Mouse (Mus musculus): ENCODE data around the gene Mrpl49. TPM values are rescaled to one million over a fixed set of nuclear protein-coding genes. Genes with fewer than 3 reads are reported as not detected.
A peak's percentile ranks its signal among the peaks of the same experiment; 100 is the strongest.

Gene Mrpl49
- polyA plus RNA-seq (2012; rRNA removed) = 11.0 TPM in 2 replicates

GRCm38 (mm10) chr19:6057313-6058096 is at the start of gene Mrpl49, which contains the start of gene Fau:
Gene Mrpl49, minus strand, starts transcription at chr19:6057785.
Gene Fau, plus strand, starts transcription at chr19:6057844.
- Histone ChIP-seq H3K27me3 (ENCODE audit: control insufficient read depth, insufficient read depth, low read length) (no peaks in the 10 kb centered on the region), H3K4me3 (ENCODE audit: extremely low read depth, insufficient read depth, insufficient read length) (peak within 1 kb of the TSS; percentile 94), H3K4me1 (ENCODE audit: control insufficient read depth, insufficient read depth, insufficient read length) (peaks cover 4% of the 10 kb centered on the region; the same call in 1 of the 2 replicates), H3K27ac (ENCODE audit: insufficient read depth, low read length) (peak within 1 kb of the TSS; percentile 81), H3K36me3 (ENCODE audit: control insufficient read depth, insufficient read depth, low read length) (peaks cover 29% of the 10 kb centered on the region)
- under 1% methylated on average over 63 of the region's 63 CpGs for WGBS
- DNase-seq (ENCODE audit: low read depth in 1 of 2, low spot score in 2 of 2) = peak; percentile 95 to 99
- TF ChIP-seq POLR2A (IDR thresholded peaks at IDR 0.05; ENCODE audit: low read depth, low read length) = peak; percentile 78
- TF ChIP-seq CTCF (IDR thresholded peaks at IDR 0.05; ENCODE audit: extremely low read depth, insufficient read depth, insufficient read length, insufficient replicate concordance) = no peak

DNA sequence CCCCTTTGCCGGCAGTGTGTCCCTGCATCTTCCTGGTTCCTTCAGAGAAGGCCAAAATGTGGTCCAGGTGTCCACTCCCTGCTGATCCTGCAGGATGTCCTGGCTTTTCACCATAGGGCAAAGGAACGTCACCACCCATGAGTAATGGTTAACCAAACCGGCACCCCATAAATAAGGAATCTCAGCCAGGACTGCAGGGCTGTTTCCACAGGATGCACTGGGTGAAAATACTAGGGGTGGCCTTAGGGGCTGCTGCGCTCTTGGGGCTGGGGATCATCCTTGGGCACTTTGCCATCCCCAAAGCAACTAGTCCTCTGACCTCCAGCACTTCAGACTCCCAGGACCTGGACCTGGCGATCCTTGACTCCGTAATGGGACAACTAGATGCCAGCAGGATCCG is 48.0 kb upstream of the Mrpl49 start, which contains the start of gene Naaladl1:
Gene Naaladl1, plus strand, starts transcription at position 197 of the 400 bp plus-strand sequence.
- no peak within 1 kb of the TSS for H3K27ac ChIP-seq (ENCODE audit: insufficient read depth, low read length)
- no peak within 1 kb of the TSS for H3K4me3 ChIP-seq (ENCODE audit: extremely low read depth, insufficient read depth, insufficient read length)
- no peak for DNase-seq (ENCODE audit: low read depth in 1 of 2, low spot score in 2 of 2)
- WGBS = 96% methylated on average over 7 of the region's 7 CpGs
- no peak for TF ChIP-seq POLR2A (IDR thresholded peaks at IDR 0.05; ENCODE audit: low read depth, low read length)
- TF ChIP-seq CTCF (IDR thresholded peaks at IDR 0.05; ENCODE audit: extremely low read depth, insufficient read depth, insufficient read length, insufficient replicate concordance) = no peak
- H3K27me3 ChIP-seq (ENCODE audit: control insufficient read depth, insufficient read depth, low read length) = no peaks in the 10 kb centered on the region
- no peaks in the 10 kb centered on the region for H3K4me1 ChIP-seq (ENCODE audit: control insufficient read depth, insufficient read depth, insufficient read length)
- H3K36me3 ChIP-seq (ENCODE audit: control insufficient read depth, insufficient read depth, low read length) = no peaks in the 10 kb centered on the region

DNA sequence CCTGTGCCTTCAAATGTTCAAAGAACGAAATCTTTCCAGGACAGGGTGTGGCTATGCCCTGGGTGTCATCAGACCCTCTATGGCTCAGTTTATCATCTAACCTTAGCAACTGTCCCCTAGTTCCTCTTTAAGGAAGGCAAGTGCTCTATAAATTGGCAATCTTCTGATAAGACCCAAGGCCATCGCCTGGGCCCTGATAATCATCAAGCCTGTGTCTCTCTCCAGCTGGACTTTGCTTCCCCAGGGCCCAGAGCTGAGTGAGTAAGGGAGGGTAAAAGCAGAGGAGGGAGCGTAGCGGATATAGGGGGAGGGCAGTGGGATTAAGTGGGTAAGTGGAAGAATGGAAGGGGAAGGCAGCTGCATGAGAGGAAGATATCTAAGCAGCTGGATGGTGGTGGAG is 46.9 kb upstream of the Mrpl49 start:
- TF ChIP-seq POLR2A (IDR thresholded peaks at IDR 0.05; ENCODE audit: low read depth, low read length) (no peak), CTCF (IDR thresholded peaks at IDR 0.05; ENCODE audit: extremely low read depth, insufficient read depth, insufficient read length, insufficient replicate concordance) (no peak)
- no peaks in the 10 kb centered on the region for H3K27me3 ChIP-seq (ENCODE audit: control insufficient read depth, insufficient read depth, low read length)
- H3K4me3 ChIP-seq (ENCODE audit: extremely low read depth, insufficient read depth, insufficient read length) = no peak overlapping the region
- no peak overlapping the region for H3K27ac ChIP-seq (ENCODE audit: insufficient read depth, low read length)
- H3K36me3 ChIP-seq (ENCODE audit: control insufficient read depth, insufficient read depth, low read length) = no peaks in the 10 kb centered on the region
- no peak for DNase-seq (ENCODE audit: low read depth in 1 of 2, low spot score in 2 of 2)
- H3K4me1 ChIP-seq (ENCODE audit: control insufficient read depth, insufficient read depth, insufficient read length) = no peaks in the 10 kb centered on the region
- 91% methylated on average over 4 of the region's 4 CpGs for WGBS

GRCm38 (mm10) chr19:6102169-6102853 is 44.7 kb upstream of the Mrpl49 start:
- DNase-seq (ENCODE audit: low read depth in 1 of 2, low spot score in 2 of 2) = no peak

DNA sequence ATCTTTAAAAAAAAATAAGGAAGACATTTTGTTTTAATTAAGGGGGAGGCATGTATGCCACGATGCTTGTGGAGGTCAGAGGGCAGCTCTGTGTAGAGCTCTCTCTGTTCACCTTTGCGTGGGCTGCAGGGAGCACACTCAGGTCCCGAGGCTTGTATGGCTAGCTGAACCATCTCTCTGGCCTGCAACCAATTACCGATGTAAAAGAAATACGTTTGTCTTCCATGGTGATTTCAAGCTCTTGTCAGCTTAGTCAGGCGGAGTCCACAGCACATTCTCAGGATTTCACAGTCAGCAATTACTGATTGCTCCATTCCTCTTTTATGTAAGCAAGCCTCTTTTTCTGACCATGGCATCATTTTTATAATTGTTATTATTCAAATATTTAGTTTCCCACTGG is 43.6 kb upstream of the Mrpl49 start:
- H3K4me1 ChIP-seq (ENCODE audit: control insufficient read depth, insufficient read depth, insufficient read length) = no peaks in the 10 kb centered on the region
- WGBS = 90% methylated on average over 6 of the region's 6 CpGs

More at GRCm38 (mm10) chr19:6102169-6102853, 44.7 kb upstream of the Mrpl49 start:
- 74% methylated on average over 6 of the region's 6 CpGs for WGBS
- no peak overlapping the region for H3K27ac ChIP-seq (ENCODE audit: insufficient read depth, low read length)
- no peak overlapping the region for H3K4me3 ChIP-seq (ENCODE audit: extremely low read depth, insufficient read depth, insufficient read length)
- H3K27me3 ChIP-seq (ENCODE audit: control insufficient read depth, insufficient read depth, low read length) = no peaks in the 10 kb centered on the region
- TF ChIP-seq POLR2A (IDR thresholded peaks at IDR 0.05; ENCODE audit: low read depth, low read length) (no peak), CTCF (IDR thresholded peaks at IDR 0.05; ENCODE audit: extremely low read depth, insufficient read depth, insufficient read length, insufficient replicate concordance) (no peak)
- no peaks in the 10 kb centered on the region for H3K4me1 ChIP-seq (ENCODE audit: control insufficient read depth, insufficient read depth, insufficient read length)
- no peaks in the 10 kb centered on the region for H3K36me3 ChIP-seq (ENCODE audit: control insufficient read depth, insufficient read depth, low read length)

DNA sequence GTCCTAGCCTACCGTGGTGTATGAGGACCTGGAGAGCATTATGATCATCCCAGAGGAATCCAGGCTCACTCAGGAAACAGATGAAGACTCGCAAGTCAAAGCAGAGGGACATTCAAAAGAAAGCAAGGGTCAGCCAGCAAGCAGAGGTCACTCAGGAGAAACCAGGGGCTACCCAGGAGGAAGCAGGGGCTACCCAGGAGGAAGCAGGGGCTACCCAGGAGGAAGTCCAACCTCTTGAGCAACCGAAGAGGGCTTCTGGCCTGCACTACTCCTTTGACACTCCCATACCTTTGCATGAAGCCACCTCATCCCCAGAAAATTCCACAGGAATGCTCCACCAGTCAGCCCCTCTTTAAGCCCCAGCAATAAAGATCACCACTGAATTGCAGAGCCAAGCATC is 40.3 kb upstream of the Mrpl49 start:
- DNase-seq (ENCODE audit: low read depth in 1 of 2, low spot score in 2 of 2) = no peak
- H3K36me3 ChIP-seq (ENCODE audit: control insufficient read depth, insufficient read depth, low read length) = no peaks in the 10 kb centered on the region
- 75% methylated on average over 3 of the region's 3 CpGs for whole genome bisulfite sequencing
- no peak overlapping the region for H3K4me3 ChIP-seq (ENCODE audit: extremely low read depth, insufficient read depth, insufficient read length)
- H3K27ac ChIP-seq (ENCODE audit: insufficient read depth, low read length) = no peak overlapping the region
- no peaks in the 10 kb centered on the region for H3K27me3 ChIP-seq (ENCODE audit: control insufficient read depth, insufficient read depth, low read length)
- TF ChIP-seq POLR2A (IDR thresholded peaks at IDR 0.05; ENCODE audit: low read depth, low read length) = no peak
- TF ChIP-seq CTCF (IDR thresholded peaks at IDR 0.05; ENCODE audit: extremely low read depth, insufficient read depth, insufficient read length, insufficient replicate concordance) = no peak
- H3K4me1 ChIP-seq (ENCODE audit: control insufficient read depth, insufficient read depth, insufficient read length) = no peaks in the 10 kb centered on the region

More for the DNA sequence above, 43.6 kb upstream of the Mrpl49 start:
- no peak overlapping the region for H3K4me3 ChIP-seq (ENCODE audit: extremely low read depth, insufficient read depth, insufficient read length)
- DNase-seq (ENCODE audit: low read depth in 1 of 2, low spot score in 2 of 2) = no peak
- no peaks in the 10 kb centered on the region for H3K27me3 ChIP-seq (ENCODE audit: control insufficient read depth, insufficient read depth, low read length)
- no peak for TF ChIP-seq CTCF (IDR thresholded peaks at IDR 0.05; ENCODE audit: extremely low read depth, insufficient read depth, insufficient read length, insufficient replicate concordance)
- no peak for TF ChIP-seq POLR2A (IDR thresholded peaks at IDR 0.05; ENCODE audit: low read depth, low read length)
- no peaks in the 10 kb centered on the region for H3K36me3 ChIP-seq (ENCODE audit: control insufficient read depth, insufficient read depth, low read length)
- no peak overlapping the region for H3K27ac ChIP-seq (ENCODE audit: insufficient read depth, low read length)

Data from spleen, adult 2 months (tissue).